Mouse (Mus musculus): ENCODE data around the gene Pfkl. TPM values are rescaled to one million over a fixed set of nuclear protein-coding genes. Genes with fewer than 3 reads are reported as not detected.
A peak's percentile ranks its signal among the peaks of the same experiment; 100 is the strongest.

Pfkl gene
- total RNA-seq (2014; rRNA removed) (85.6 and 112 TPM in 2 replicates), polyA plus RNA-seq (2015; fragmentation: Nextera tagmentation; extraction: Ambion mirVana) (57.3 and 72.9 TPM in 2 replicates)

GRCm38 (mm10) chr10:78009945-78010293 is at the start of gene Pfkl:
Pfkl (minus strand) TSS chr10:78010083.
- no peak for ATAC-seq
- 2% methylated on average over 9 of the region's 9 CpGs for WGBS
- peak within 1 kb of the TSS; percentile 74 for H3K9ac ChIP-seq

GRCm38 (mm10) chr10:78057056-78057455 is 47.2 kb upstream of the Pfkl start:
- WGBS = 90% methylated on average over 8 of the region's 8 CpGs
- Histone ChIP-seq H3K4me2 (ENCODE audit: low read depth) (no peak overlapping the region), H3K27ac (ENCODE audit: low read depth, low read length) (no peak overlapping the region), H3K9ac (no peak overlapping the region), H3K9me3 (ENCODE audit: low read length) (no peaks in the 10 kb centered on the region), H3K4me1 (ENCODE audit: insufficient read depth) (no peaks in the 10 kb centered on the region), H3K4me3 (ENCODE audit: low read depth, low read length) (no peak overlapping the region), H3K36me3 (ENCODE audit: insufficient read depth) (no peaks in the 10 kb centered on the region), H3K27me3 (ENCODE audit: insufficient read depth, low read length) (no peaks in the 10 kb centered on the region)
- TF ChIP-seq CTCF (IDR thresholded peaks at IDR 0.05; ENCODE audit: low read depth) = no peak
- DNase-seq (no peak), ATAC-seq (no peak)

More at GRCm38 (mm10) chr10:78009945-78010293, at the start of gene Pfkl:
- no peaks in the 10 kb centered on the region for H3K36me3 ChIP-seq (ENCODE audit: insufficient read depth)
- peak within 1 kb of the TSS; percentile 75 for H3K27ac ChIP-seq (ENCODE audit: low read depth, low read length)
- peak within 1 kb of the TSS; percentile 74 for H3K4me3 ChIP-seq (ENCODE audit: low read depth, low read length)
- H3K9me3 ChIP-seq (ENCODE audit: low read length) = no peaks in the 10 kb centered on the region
- H3K4me2 ChIP-seq (ENCODE audit: low read depth) = peak within 1 kb of the TSS; percentile 89
- H3K27me3 ChIP-seq (ENCODE audit: insufficient read depth, low read length) = no peaks in the 10 kb centered on the region
- no peak for DNase-seq
- TF ChIP-seq CTCF (IDR thresholded peaks at IDR 0.05; ENCODE audit: low read depth) = no peak
- peaks cover 16% of the 10 kb centered on the region for H3K4me1 ChIP-seq (ENCODE audit: insufficient read depth)

GRCm38 (mm10) chr10:78054633-78055565 is 45.0 kb upstream of the Pfkl start:
- DNase-seq = no peak

GRCm38 (mm10) chr10:78049519-78050035 is 39.7 kb upstream of the Pfkl start:
- TF ChIP-seq CTCF (IDR thresholded peaks at IDR 0.05; ENCODE audit: low read depth) = no peak
- H3K36me3 ChIP-seq (ENCODE audit: insufficient read depth) = no peaks in the 10 kb centered on the region
- no peaks in the 10 kb centered on the region for H3K27me3 ChIP-seq (ENCODE audit: insufficient read depth, low read length)
- no peak for ATAC-seq
- no peaks in the 10 kb centered on the region for H3K4me1 ChIP-seq (ENCODE audit: insufficient read depth)
- H3K27ac ChIP-seq (ENCODE audit: low read depth, low read length) = no peak overlapping the region
- no peak overlapping the region for H3K9ac ChIP-seq
- H3K4me3 ChIP-seq (ENCODE audit: low read depth, low read length) = no peak overlapping the region
- 59% methylated on average over 11 of the region's 11 CpGs for WGBS
- DNase-seq = no peak
- no peak overlapping the region for H3K4me2 ChIP-seq (ENCODE audit: low read depth)
- no peaks in the 10 kb centered on the region for H3K9me3 ChIP-seq (ENCODE audit: low read length)

More at GRCm38 (mm10) chr10:78054633-78055565, 45.0 kb upstream of the Pfkl start:
- Histone ChIP-seq H3K27me3 (ENCODE audit: insufficient read depth, low read length) (no peaks in the 10 kb centered on the region), H3K36me3 (ENCODE audit: insufficient read depth) (no peaks in the 10 kb centered on the region), H3K4me2 (ENCODE audit: low read depth) (no peak overlapping the region), H3K4me3 (ENCODE audit: low read depth, low read length) (no peak overlapping the region), H3K9ac (no peak overlapping the region), H3K27ac (ENCODE audit: low read depth, low read length) (no peak overlapping the region), H3K9me3 (ENCODE audit: low read length) (no peaks in the 10 kb centered on the region), H3K4me1 (ENCODE audit: insufficient read depth) (no peaks in the 10 kb centered on the region)
- WGBS = 73% methylated on average over 19 of the region's 19 CpGs
- ATAC-seq = no peak
- no peak for TF ChIP-seq CTCF (IDR thresholded peaks at IDR 0.05; ENCODE audit: low read depth)

GRCm38 (mm10) chr10:78048061-78048730 is 38.3 kb upstream of the Pfkl start:
- H3K9ac ChIP-seq = no peak overlapping the region
- no peak overlapping the region for H3K27ac ChIP-seq (ENCODE audit: low read depth, low read length)
- DNase-seq (no peak), ATAC-seq (no peak)
- no peaks in the 10 kb centered on the region; the same call in 1 of the 2 replicates for H3K4me1 ChIP-seq (ENCODE audit: insufficient read depth)
- TF ChIP-seq CTCF (IDR thresholded peaks at IDR 0.05; ENCODE audit: low read depth) = no peak
- no peak overlapping the region for H3K4me3 ChIP-seq (ENCODE audit: low read depth, low read length)
- no peaks in the 10 kb centered on the region for H3K36me3 ChIP-seq (ENCODE audit: insufficient read depth)
- 93% methylated on average over 9 of the region's 10 CpGs for WGBS
- no peaks in the 10 kb centered on the region for H3K27me3 ChIP-seq (ENCODE audit: insufficient read depth, low read length)
- no peaks in the 10 kb centered on the region for H3K9me3 ChIP-seq (ENCODE audit: low read length)
- no peak overlapping the region for H3K4me2 ChIP-seq (ENCODE audit: low read depth)

GRCm38 (mm10) chr10:78046388-78046787 is 36.5 kb upstream of the Pfkl start:
- Histone ChIP-seq H3K4me2 (ENCODE audit: low read depth) (no peak overlapping the region), H3K9ac (no peak overlapping the region), H3K36me3 (ENCODE audit: insufficient read depth) (no peaks in the 10 kb centered on the region), H3K27me3 (ENCODE audit: insufficient read depth, low read length) (no peaks in the 10 kb centered on the region), H3K4me1 (ENCODE audit: insufficient read depth) (no peaks in the 10 kb centered on the region; the same call in 1 of the 2 replicates), H3K9me3 (ENCODE audit: low read length) (no peaks in the 10 kb centered on the region), H3K4me3 (ENCODE audit: low read depth, low read length) (no peak overlapping the region), H3K27ac (ENCODE audit: low read depth, low read length) (no peak overlapping the region)
- ATAC-seq (no peak), DNase-seq (no peak)
- no peak for TF ChIP-seq CTCF (IDR thresholded peaks at IDR 0.05; ENCODE audit: low read depth)
- 86% methylated on average over 4 of the region's 4 CpGs for WGBS

All from forebrain, postnatal 0 days (tissue).